Mouse (Mus musculus) myocyte (in vitro differentiated cells): ENCODE data around the gene BC049352.

ENCODE experiments used
- MAX ChIP-seq: IDR thresholded peaks from one replicate; pipeline ENCODE4 v1.6.1; 2011; ENCODE audit warnings: low read depth, mild to moderate bottlenecking, control low read depth
- POLR2A ChIP-seq: IDR thresholded peaks from one replicate; pipeline ENCODE4 v1.6.1; 2011; ENCODE audit warnings: low read depth, mild to moderate bottlenecking, control low read depth, moderate library complexity; ENCODE audit not compliant: insufficient read length

DNA sequence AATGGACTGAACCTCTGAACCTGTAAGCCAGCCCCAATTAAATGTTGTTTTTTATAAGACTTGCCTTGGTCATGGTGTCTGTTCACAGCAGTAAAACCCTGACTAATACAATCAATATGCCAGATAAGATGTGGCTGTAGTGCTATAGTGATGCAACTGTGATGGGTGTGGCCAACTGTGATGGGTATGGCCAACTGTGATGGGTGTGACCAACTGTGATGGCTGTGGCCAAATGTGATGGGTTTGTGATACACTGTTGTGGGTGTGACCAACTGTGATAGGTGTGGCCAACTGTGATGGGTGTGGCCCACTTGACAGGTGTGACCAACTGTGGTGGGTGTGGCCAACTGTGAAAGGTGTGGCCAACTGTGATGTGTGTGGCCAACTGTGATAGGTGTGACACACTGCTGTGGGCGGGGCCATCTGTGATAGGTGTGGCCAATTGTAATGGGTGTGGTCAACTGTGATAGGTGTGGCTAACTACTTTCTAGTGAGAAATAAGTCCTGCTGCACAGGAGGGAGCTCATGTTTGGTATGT, 10.7 kb upstream of the BC049352 start:
- TF ChIP-seq MAX (no peak), POLR2A (no peak)
